Mouse (Mus musculus) E14TG2a.4 (cell line): Measurements from ENCODE around the gene Rbfox1.

Source experiments
- CTCF ChIP-seq: conservative IDR thresholded peaks from 2 replicates; pipeline ENCODE4 v1.5.1; 2014; ENCODE audit warnings: low read length
- NANOG ChIP-seq: IDR thresholded peaks from 2 replicates; pipeline ENCODE4 v1.6.1; 2014; ENCODE audit warnings: borderline replicate concordance, low read length, mixed read lengths
- POU5F1 ChIP-seq: IDR thresholded peaks from 2 replicates; pipeline ENCODE4 v1.6.1; 2014; ENCODE audit warnings: low read length, borderline replicate concordance

- TF ChIP-seq CTCF (no peak), POU5F1 (no peak), NANOG (no peak)
Measured at GRCm38 (mm10) chr16:7354116-7354515, 1469.0 kb downstream of the Rbfox1 start.
